Mouse (Mus musculus) c-Kit-negative CD71-positive TER-119-positive erythroid progenitor cells, embryonic 14.5 days (primary cell): ENCODE results near the gene Med13l.

Source experiments
- DNase-seq: peaks from one replicate; pipeline ENCODE4 v3.0.0-alpha.2; 2013; ENCODE audit warnings: low read depth, low spot score

Med13l gene

GRCm38 (mm10) chr5:118591826-118592499 lies 31.5 kb downstream of the Med13l start:
- DNase-seq: no peak

GRCm38 (mm10) chr5:118594470-118595236 lies 34.2 kb downstream of the Med13l start:
- DNase-seq: peak; percentile 30

- no peak for DNase-seq
Observed at GRCm38 (mm10) chr5:118595901-118596300, 35.4 kb downstream of the Med13l start.

GRCm38 (mm10) chr5:118596452-118597092 lies 36.1 kb downstream of the Med13l start:
- no peak for DNase-seq

- DNase-seq: no peak
Observed at GRCm38 (mm10) chr5:118598601-118599000, 38.1 kb downstream of the Med13l start.

- DNase-seq: no peak
Observed at GRCm38 (mm10) chr5:118601452-118601851, 41.0 kb downstream of the Med13l start.

GRCm38 (mm10) chr5:118602706-118603105 lies 42.2 kb downstream of the Med13l start:
- DNase-seq: no peak

- DNase-seq: no peak
Observed at GRCm38 (mm10) chr5:118605424-118606067, 45.1 kb downstream of the Med13l start.

- DNase-seq: no peak
Observed at GRCm38 (mm10) chr5:118606636-118607035, 46.2 kb downstream of the Med13l start.

- no peak for DNase-seq
Observed at GRCm38 (mm10) chr5:118607900-118608299, 47.4 kb downstream of the Med13l start.

GRCm38 (mm10) chr5:118610468-118610867 lies 50.0 kb downstream of the Med13l start:
- no peak for DNase-seq

GRCm38 (mm10) chr5:118612956-118613631 lies 52.6 kb downstream of the Med13l start:
- DNase-seq: no peak

- no peak for DNase-seq
Observed at GRCm38 (mm10) chr5:118613704-118614103, 53.2 kb downstream of the Med13l start.

- no peak for DNase-seq
Observed at GRCm38 (mm10) chr5:118614116-118614515, 53.6 kb downstream of the Med13l start.

GRCm38 (mm10) chr5:118614571-118614981 lies 54.1 kb downstream of the Med13l start:
- no peak for DNase-seq

GRCm38 (mm10) chr5:118618963-118619610 lies 58.6 kb downstream of the Med13l start:
- no peak for DNase-seq

- no peak for DNase-seq
Observed at GRCm38 (mm10) chr5:118619801-118620200, 59.3 kb downstream of the Med13l start.

- DNase-seq: no peak
Observed at GRCm38 (mm10) chr5:118620330-118620910, 59.9 kb downstream of the Med13l start.

- no peak for DNase-seq
Observed at GRCm38 (mm10) chr5:118621877-118622276, 61.4 kb downstream of the Med13l start.

- no peak for DNase-seq
Observed at GRCm38 (mm10) chr5:118622346-118622745, 61.9 kb downstream of the Med13l start.

- DNase-seq: no peak
Observed at GRCm38 (mm10) chr5:118623797-118624196, 63.3 kb downstream of the Med13l start.
